Comparison of ENCODE assay signal across 19 mouse cellular contexts in genomic region chr3:131465536-131466260, GRCm38 (mm10). TPM values are rescaled to one million over a fixed set of nuclear protein-coding genes. Genes with fewer than 3 reads are reported as not detected.
DNase-seq lines count a peak whose midpoint lies in the region; ATAC-seq lines count a peak whose summit lies in the region.
"Had no signal": no experiment of that assay in that cellular context is flagged by ENCODE, and none has a peak within 500 bp of the region (broad histone marks: within the 10 kb centered on the region; RNA-seq: fewer than 3 reads in every experiment).

No protein-coding gene starts in this region.

- H3K4me2 ChIP-seq in kidney, embryonic 16.5 days (replicated peaks; ENCODE audit: low read depth, low read length): peak overlapping the region; percentile 31; the same call in 1 of the 2 replicates
- no peak overlapping the region for H3K4me2 ChIP-seq in hindbrain, embryonic 11.5 days (replicated peaks; ENCODE audit: low read depth, low read length)
- H3K4me2 ChIP-seq: embryonic facial prominence, embryonic 13.5 days; hindbrain, embryonic 13.5 days; limb, embryonic 12.5 days had no signal

- 0 out of 2 replicates have a peak overlapping the region, but pooled peaks have one; percentile 56 for H3K27ac ChIP-seq in kidney, embryonic 16.5 days (ENCODE audit: low read length)
- no peak overlapping the region for H3K27ac ChIP-seq in hindbrain, embryonic 11.5 days (ENCODE audit: low read depth, low read length)
- H3K27ac ChIP-seq: embryonic facial prominence, embryonic 13.5 days; hindbrain, embryonic 13.5 days; left cerebral cortex, adult 2 months; limb, embryonic 12.5 days had no signal

- H3K4me3 ChIP-seq in kidney, embryonic 16.5 days (ENCODE audit: low read length): 0 out of 2 replicates have a peak overlapping the region, but pooled peaks have one; percentile 10
- no peak overlapping the region for H3K4me3 ChIP-seq in hindbrain, embryonic 11.5 days (ENCODE audit: low read depth, low read length)
- H3K4me3 ChIP-seq: embryonic facial prominence, embryonic 13.5 days; hindbrain, embryonic 13.5 days; left cerebral cortex, adult 2 months; limb, embryonic 12.5 days had no signal

- DNase-seq in kidney, adult 18-20 months: peak; percentile 42
- DNase-seq in kidney, adult 9 months: no peak
- DNase-seq in adipocyte (ENCODE audit: low spot score): peak; percentile 87
- peak; percentile 45 for DNase-seq in adrenal gland, postnatal 14 days
- no peak for DNase-seq in hindbrain, embryonic 11.5 days (ENCODE audit: low spot score)
- DNase-seq in left cerebral cortex, adult 18-20 months (ENCODE audit: low spot score in 2 of 2): no peak
- DNase-seq in urinary bladder, postnatal 4 days (ENCODE audit: low spot score in 2 of 2): no peak
- DNase-seq: cerebellum, adult 2 months; thymus, postnatal 25 days had no signal

- no peak overlapping the region for H3K9ac ChIP-seq in kidney, embryonic 16.5 days (replicated peaks; ENCODE audit: low read length)
- H3K9ac ChIP-seq in hindbrain, embryonic 11.5 days (ENCODE audit: low read depth, low read length): no peak overlapping the region
- H3K9ac ChIP-seq: embryonic facial prominence, embryonic 13.5 days; hindbrain, embryonic 13.5 days; limb, embryonic 12.5 days had no signal

- peaks cover 25% of the 10 kb centered on the region for H3K4me1 ChIP-seq in kidney, embryonic 16.5 days (ENCODE audit: insufficient read depth, low read length)
- no peaks in the 10 kb centered on the region for H3K4me1 ChIP-seq in hindbrain, embryonic 11.5 days (replicated peaks; ENCODE audit: control insufficient read depth, insufficient read depth, low read length)
- H3K4me1 ChIP-seq: embryonic facial prominence, embryonic 13.5 days; hindbrain, embryonic 13.5 days had no signal

- H3K9me3 ChIP-seq in kidney, embryonic 16.5 days (ENCODE audit: low read length): no peaks in the 10 kb centered on the region
- H3K9me3 ChIP-seq in hindbrain, embryonic 11.5 days (ENCODE audit: control insufficient read depth, low read length): no peaks in the 10 kb centered on the region
- H3K9me3 ChIP-seq: embryonic facial prominence, embryonic 13.5 days; hindbrain, embryonic 13.5 days; limb, embryonic 12.5 days had no signal

- H3K27me3 ChIP-seq in kidney, embryonic 16.5 days (ENCODE audit: insufficient read depth, low read length): no peaks in the 10 kb centered on the region
- H3K27me3 ChIP-seq in hindbrain, embryonic 11.5 days (ENCODE audit: control insufficient read depth, insufficient read depth, low read length): no peaks in the 10 kb centered on the region
- H3K27me3 ChIP-seq: embryonic facial prominence, embryonic 13.5 days; hindbrain, embryonic 13.5 days; limb, embryonic 12.5 days; Patski had no signal

- ATAC-seq in kidney, embryonic 16.5 days (ENCODE audit: low FRiP score, low TSS enrichment): 0 out of 2 replicates have a peak, but pooled peaks have one; percentile 11
- ATAC-seq in hindbrain, embryonic 11.5 days (ENCODE audit: low FRiP score): no peak
- ATAC-seq: activated CD4-positive, CD25-positive, alpha-beta regulatory T cell, adult 4 months; forebrain, embryonic 16.5 days; intestine, embryonic 16.5 days; Patski had no signal

- 68% methylated on average over 3 of the region's 3 CpGs for WGBS in kidney, embryonic 16.5 days
- WGBS in hindbrain, embryonic 11.5 days: 95% methylated on average over 3 of the region's 3 CpGs

- H3K36me3 ChIP-seq in kidney, embryonic 16.5 days (ENCODE audit: insufficient read depth, low read length): no peaks in the 10 kb centered on the region
- H3K36me3 ChIP-seq in hindbrain, embryonic 11.5 days (ENCODE audit: control insufficient read depth, insufficient read depth, low read length): no peaks in the 10 kb centered on the region
- H3K36me3 ChIP-seq: embryonic facial prominence, embryonic 13.5 days; hindbrain, embryonic 13.5 days; limb, embryonic 12.5 days had no signal

RNA-seq across cellular contexts. Expression of gene Sgms2, which starts 25.5 kb away (rescaled TPM):
- 2.7 and 5.9 TPM in 2 replicates for total RNA-seq in adrenal gland, postnatal 14 days (2021)
- polyA plus RNA-seq in kidney, embryonic 16.5 days (2015; fragmentation: Nextera tagmentation; extraction: Ambion mirVana): 11.1 and 13.2 TPM in 2 replicates
- 1.0 and 2.0 TPM in 2 replicates for polyA plus RNA-seq in hindbrain, embryonic 11.5 days (2014; fragmentation: Nextera tagmentation; extraction: Ambion mirVana)
- total RNA-seq in left cerebral cortex, adult 18-20 months (2021): 1 to 10 TPM; 2.3 to 5.1 TPM
- total RNA-seq: megakaryocyte-erythroid progenitor cell, adult 5-6 weeks had no signal
- polyA plus RNA-seq: activated CD4-positive, CD25-positive, alpha-beta regulatory T cell, adult 4 months had no signal

Comparison
In these comparisons a context has a peak if more than half of its experiments do, and no peak if none do; other contexts are left out.
1. DNase-seq: peak in kidney, adult 18-20 months (single experiment), adipocyte (single experiment) and adrenal gland, postnatal 14 days (single experiment); none in kidney, adult 9 months (single experiment), hindbrain, embryonic 11.5 days (single experiment), left cerebral cortex, adult 18-20 months (0 of 2) and urinary bladder, postnatal 4 days (0 of 2).